Mouse (Mus musculus) stomach, embryonic 16.5 days (tissue): ENCODE measurements at regions not wholly inside any gene's neighbourhood (a gene's known extent, or its start where the extent isn't known, plus 50 kb on each side); places are given as distances from the start of the nearest gene placed in this dataset.

Experiments used
- ATAC-seq: fragments of 200-750 bp; cut with Nextera tagmentation; 2 replicates; pipeline ENCODE4 v1.8.0; 2017; ENCODE audit warnings: moderate number of reproducible peaks, moderate TSS enrichment; ENCODE audit not compliant: insufficient read depth, low FRiP score
- H3K27ac ChIP-seq: fragments of 300-500 bp; sonication (generic); 2 replicates; pipeline ENCODE4 v1.5.1; 2014; ENCODE audit warnings: low read length
- H3K27me3 ChIP-seq: fragments of 300-500 bp; sonication (generic); 2 replicates; pipeline ENCODE4 v1.6.1; 2014; ENCODE audit warnings: low read length, control low read depth, mixed read lengths; ENCODE audit not compliant: control insufficient read depth, insufficient read depth
- H3K36me3 ChIP-seq: fragments of 300-500 bp; sonication (generic); 2 replicates; pipeline ENCODE4 v1.6.1; 2014; ENCODE audit warnings: low read length; ENCODE audit not compliant: control insufficient read depth, insufficient read depth
- H3K4me1 ChIP-seq: fragments of 300-500 bp; sonication (generic); 2 replicates; pipeline ENCODE4 v1.6.1; 2014; ENCODE audit warnings: low read length, control low read depth, mixed read lengths; ENCODE audit not compliant: control insufficient read depth, insufficient read depth
- H3K4me2 ChIP-seq: fragments of 300-500 bp; sonication (generic); 2 replicates; pipeline ENCODE4 v1.6.1; 2014; ENCODE audit warnings: low read depth, low read length, mixed read lengths
- H3K4me3 ChIP-seq: fragments of 300-500 bp; sonication (generic); replicated peaks from 2 replicates; pipeline ENCODE4 v1.5.1; 2014; ENCODE audit warnings: mild to moderate bottlenecking, low read length
- H3K9ac ChIP-seq: fragments of 300-500 bp; sonication (generic); 2 replicates; pipeline ENCODE4 v1.6.1; 2014; ENCODE audit warnings: low read length
- H3K9me3 ChIP-seq: fragments of 300-500 bp; sonication (generic); replicated peaks from 2 replicates; pipeline ENCODE4 v1.6.1; 2016; ENCODE audit warnings: low read length, control low read depth; ENCODE audit not compliant: control insufficient read depth
- WGBS: fragments of 180-500 bp; shearing (Covaris S2); extraction: QIAGEN DNeasy Blood & Tissue Kit; methylation state at CpG from one replicate; pipeline ENCODE4 v1.1.7; 2014; 5-methylcytosine and 5-hydroxymethylcytosine counted together

DNA sequence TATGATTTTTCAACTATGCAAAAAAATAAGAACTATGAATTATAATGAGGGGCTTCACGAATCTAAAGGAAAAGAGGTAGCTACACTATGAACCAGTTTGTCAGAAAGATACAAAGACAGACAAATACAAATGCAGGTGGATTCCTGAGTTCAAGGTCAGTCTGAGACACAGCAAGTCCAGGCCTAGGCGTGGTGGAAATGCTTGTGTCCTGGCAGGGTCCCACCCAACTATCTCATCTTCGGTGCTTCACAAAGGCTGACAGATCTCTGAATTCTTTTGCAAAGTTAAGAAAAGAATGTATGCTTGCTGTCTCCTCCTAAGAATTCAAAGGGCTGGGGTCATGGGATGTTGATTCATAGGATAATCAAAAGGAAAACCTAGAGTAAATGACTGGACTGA is 132.9 kb upstream of the Abca1 start:
- no peak overlapping the region for H3K4me2 ChIP-seq
- H3K36me3 ChIP-seq = no peaks in the 10 kb centered on the region
- H3K4me1 ChIP-seq = no peaks in the 10 kb centered on the region
- no peak overlapping the region for H3K27ac ChIP-seq
- no peak overlapping the region for H3K4me3 ChIP-seq
- WGBS = 82% methylated on average over 3 of the region's 3 CpGs
- H3K9ac ChIP-seq = no peak overlapping the region
- H3K27me3 ChIP-seq = no peaks in the 10 kb centered on the region
- ATAC-seq = no peak
- no peaks in the 10 kb centered on the region for H3K9me3 ChIP-seq

DNA sequence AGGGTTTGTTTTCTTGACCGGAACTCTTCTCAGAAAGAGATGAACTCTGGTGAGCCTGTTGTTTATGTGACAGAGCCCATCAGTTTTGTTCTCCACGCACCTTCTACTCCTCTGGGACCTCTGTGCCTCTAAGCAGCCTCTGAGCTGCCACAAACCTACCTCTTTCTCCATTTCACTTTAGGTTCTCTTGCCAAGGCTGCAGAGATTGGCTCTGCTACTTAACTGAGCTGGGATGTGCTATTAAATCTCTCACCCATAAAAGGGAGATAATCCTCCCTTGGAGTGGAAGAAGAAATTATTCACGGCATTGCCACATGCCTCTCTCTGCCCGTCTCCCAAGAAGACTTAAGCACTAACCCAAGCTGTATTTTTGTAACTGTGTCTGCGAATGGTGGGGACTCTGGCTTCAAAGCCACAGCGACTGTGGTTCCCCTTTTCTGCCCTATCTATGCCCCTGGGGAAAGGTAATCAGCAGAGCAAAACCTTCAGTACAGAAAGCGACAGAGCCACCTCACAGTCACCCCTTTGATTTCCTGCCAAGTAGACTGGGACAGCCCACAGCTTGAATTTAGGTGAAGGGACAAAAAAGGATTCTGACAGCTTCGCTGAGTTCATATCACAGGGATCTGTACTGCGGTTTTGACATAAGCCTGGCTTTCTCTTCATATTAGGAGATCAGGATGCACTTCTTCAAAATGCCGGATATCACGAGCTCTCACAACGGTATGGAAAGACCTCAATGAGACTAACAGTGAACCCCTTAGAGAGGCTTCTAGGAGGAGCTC is 118.2 kb upstream of the Abca1 start:
- Histone ChIP-seq H3K36me3 (no peaks in the 10 kb centered on the region), H3K4me3 (no peak overlapping the region), H3K4me1 (no peaks in the 10 kb centered on the region), H3K9ac (no peak overlapping the region), H3K27me3 (no peaks in the 10 kb centered on the region), H3K9me3 (no peaks in the 10 kb centered on the region), H3K4me2 (no peak overlapping the region), H3K27ac (no peak overlapping the region)
- WGBS = 57% methylated on average over 12 of the region's 12 CpGs
- ATAC-seq = no peak

DNA sequence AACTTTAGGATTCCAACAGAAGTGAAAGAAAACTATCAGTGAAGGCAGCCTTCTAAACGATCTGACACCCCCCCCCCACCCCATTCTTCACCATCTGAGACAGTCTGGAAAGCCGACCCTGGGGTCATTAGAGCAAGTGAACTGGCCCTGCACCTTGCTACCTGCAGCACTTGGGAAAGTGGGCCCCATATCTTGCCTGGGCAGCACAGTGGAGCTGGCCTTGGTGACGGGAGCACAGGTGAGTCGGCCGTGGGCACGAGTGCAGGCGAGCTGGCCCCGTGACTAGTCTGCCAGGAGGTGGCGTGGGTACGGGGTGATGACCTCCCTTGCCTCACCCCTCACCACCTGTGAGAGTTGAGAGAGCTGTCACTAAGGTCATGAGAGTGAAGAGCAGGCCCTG is 110.7 kb upstream of the Abca1 start:
- H3K9ac ChIP-seq = no peak overlapping the region
- H3K4me3 ChIP-seq = no peak overlapping the region
- H3K4me2 ChIP-seq = no peak overlapping the region
- 0 out of 2 replicates have a peak, but pooled peaks cover 5% of the 10 kb centered on the region for H3K4me1 ChIP-seq
- H3K27ac ChIP-seq = no peak overlapping the region
- no peaks in the 10 kb centered on the region for H3K27me3 ChIP-seq
- WGBS = 77% methylated on average over 10 of the region's 10 CpGs
- ATAC-seq = 0 out of 2 replicates have a peak, but pooled peaks have one; percentile 40
- H3K9me3 ChIP-seq = no peaks in the 10 kb centered on the region
- H3K36me3 ChIP-seq = no peaks in the 10 kb centered on the region

DNA sequence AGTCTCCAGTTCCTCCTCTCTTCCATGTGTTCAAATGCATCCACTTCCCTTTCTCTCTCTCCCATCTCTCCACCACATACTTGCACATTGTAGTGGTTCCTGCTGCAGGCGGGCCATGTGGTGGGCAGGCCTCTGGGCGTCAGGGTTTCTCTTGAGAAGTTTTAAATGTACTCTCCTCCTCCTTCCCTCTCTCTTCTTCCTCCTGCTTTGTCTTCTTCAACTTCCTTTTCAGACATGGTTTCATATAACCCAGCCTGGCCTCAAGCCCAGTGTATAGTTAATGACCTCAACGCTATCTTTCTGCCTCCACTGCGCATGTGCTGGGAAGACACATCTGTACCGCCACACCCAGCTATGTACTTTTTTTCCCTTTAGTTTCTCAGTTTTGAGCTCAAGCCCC is 110.3 kb upstream of the Abca1 start:
- WGBS = 56% methylated on average over 5 of the region's 5 CpGs
- no peaks in the 10 kb centered on the region for H3K9me3 ChIP-seq
- ATAC-seq = 0 out of 2 replicates have a peak, but pooled peaks have one; percentile 31
- no peak overlapping the region for H3K27ac ChIP-seq
- no peaks in the 10 kb centered on the region for H3K27me3 ChIP-seq
- H3K36me3 ChIP-seq = no peaks in the 10 kb centered on the region
- H3K4me2 ChIP-seq = no peak overlapping the region
- 0 out of 2 replicates have a peak, but pooled peaks cover 5% of the 10 kb centered on the region for H3K4me1 ChIP-seq
- no peak overlapping the region for H3K4me3 ChIP-seq
- H3K9ac ChIP-seq = no peak overlapping the region

DNA sequence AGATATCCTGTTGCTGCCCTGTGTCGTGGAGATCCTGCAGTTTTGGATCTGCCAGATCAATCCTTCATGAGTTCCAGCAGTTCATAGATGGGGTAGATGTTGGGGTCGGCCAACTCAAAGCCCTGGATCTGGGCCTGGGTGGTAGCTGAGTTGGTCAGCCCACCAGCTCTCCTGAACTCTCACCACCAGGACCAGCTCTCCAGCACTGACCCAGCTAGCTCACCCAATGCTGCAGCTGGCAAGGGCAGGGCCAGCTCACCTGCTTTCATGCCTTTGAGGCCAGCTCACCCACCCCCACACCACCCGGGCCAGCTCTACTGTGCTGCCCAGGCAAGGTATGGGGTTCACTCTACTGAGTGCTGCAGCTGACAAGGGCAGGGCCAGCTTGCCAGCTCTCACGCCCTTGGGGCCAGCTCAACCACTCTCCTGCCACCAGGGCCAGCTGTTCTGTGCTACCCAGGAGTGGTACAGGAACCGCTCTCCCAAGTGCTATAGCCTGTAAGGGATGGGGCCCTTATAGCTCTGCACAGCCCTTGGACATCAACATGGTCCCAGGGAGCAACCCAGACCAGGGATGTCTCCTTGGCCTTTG is 109.7 kb upstream of the Abca1 start:
- 90% methylated on average over 5 of the region's 5 CpGs for WGBS
- H3K36me3 ChIP-seq = no peaks in the 10 kb centered on the region
- H3K4me1 ChIP-seq = 0 out of 2 replicates have a peak, but pooled peaks cover 5% of the 10 kb centered on the region
- H3K27ac ChIP-seq = no peak overlapping the region
- no peak overlapping the region for H3K4me2 ChIP-seq
- no peaks in the 10 kb centered on the region for H3K9me3 ChIP-seq
- H3K9ac ChIP-seq = no peak overlapping the region
- H3K4me3 ChIP-seq = no peak overlapping the region
- ATAC-seq = 0 out of 2 replicates have a peak, but pooled peaks have one; percentile 11
- no peaks in the 10 kb centered on the region for H3K27me3 ChIP-seq

DNA sequence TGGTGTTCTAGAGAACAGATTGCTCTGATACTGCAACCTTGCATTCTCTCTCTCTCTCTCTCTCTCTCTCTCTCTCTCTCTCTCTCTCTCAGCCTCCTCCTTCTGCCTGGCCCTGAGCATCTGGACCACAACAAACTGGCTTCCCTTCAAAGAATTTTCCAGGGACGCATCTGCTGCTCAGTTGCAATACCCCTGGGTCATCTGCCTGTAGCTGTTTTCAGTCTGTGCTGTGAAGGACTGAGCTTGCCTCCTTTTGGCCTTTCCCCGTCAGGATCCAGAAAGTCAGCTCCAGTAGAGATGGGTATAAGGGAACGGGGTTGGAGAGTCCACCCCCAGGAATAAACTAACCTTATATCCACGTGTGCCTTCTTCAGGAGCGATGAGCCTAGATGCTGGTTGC is 105.2 kb upstream of the Abca1 start:
- Histone ChIP-seq H3K9me3 (no peaks in the 10 kb centered on the region), H3K4me2 (no peak overlapping the region), H3K4me3 (no peak overlapping the region), H3K4me1 (peaks cover 10% of the 10 kb centered on the region; the same call in 1 of the 2 replicates), H3K27ac (no peak overlapping the region), H3K27me3 (no peaks in the 10 kb centered on the region), H3K36me3 (no peaks in the 10 kb centered on the region), H3K9ac (no peak overlapping the region)
- ATAC-seq = no peak
- WGBS = 79% methylated on average over 5 of the region's 5 CpGs

DNA sequence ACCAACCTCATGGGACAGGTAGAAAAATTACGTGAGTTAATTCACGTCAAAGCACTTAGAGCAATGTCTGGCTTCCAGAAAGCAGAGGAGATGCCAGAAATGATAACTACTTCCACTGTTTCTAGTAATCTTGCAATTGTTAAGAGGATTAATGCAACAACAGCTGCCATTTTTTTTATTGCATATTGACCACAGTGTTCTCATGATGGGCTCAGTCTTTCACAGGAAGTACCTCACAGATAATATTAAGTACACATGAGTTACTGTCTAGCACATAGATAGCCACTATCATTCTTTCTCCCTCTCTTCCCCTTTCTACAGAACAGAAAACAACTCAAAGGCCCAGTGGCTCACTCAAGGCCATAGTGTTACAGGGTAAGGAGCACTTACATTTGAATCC is 104.8 kb upstream of the Abca1 start:
- Histone ChIP-seq H3K27me3 (no peaks in the 10 kb centered on the region), H3K27ac (no peak overlapping the region), H3K4me2 (no peak overlapping the region), H3K4me1 (peaks cover 8% of the 10 kb centered on the region; the same call in 1 of the 2 replicates), H3K36me3 (no peaks in the 10 kb centered on the region), H3K4me3 (no peak overlapping the region), H3K9me3 (no peaks in the 10 kb centered on the region), H3K9ac (no peak overlapping the region)
- 60% methylated on average over 2 of the region's 2 CpGs for whole genome bisulfite sequencing
- no peak for ATAC-seq

DNA sequence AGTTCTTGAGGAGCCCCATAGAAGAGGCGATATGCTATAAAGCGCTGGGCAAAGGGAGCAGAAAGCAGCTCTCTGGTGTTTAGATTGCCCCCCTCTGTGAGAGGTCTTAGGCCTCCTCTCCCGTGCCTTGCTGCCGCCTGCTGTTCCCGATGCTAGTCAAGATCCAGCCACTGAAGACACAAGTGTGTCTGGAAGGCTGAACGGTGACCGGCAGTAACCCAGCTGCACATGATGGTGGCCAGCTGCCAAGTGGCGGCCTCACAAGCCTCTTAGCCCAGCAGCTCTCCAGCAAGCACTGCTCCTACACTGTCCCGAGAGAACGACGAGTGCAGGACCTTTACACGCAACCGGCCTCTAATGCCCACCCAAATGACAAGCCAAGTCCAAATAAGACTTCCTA is 104.1 kb upstream of the Abca1 start:
- 36% methylated on average over 13 of the region's 13 CpGs for WGBS
- H3K4me2 ChIP-seq = peak overlapping the region; percentile 4; the same call in 1 of the 2 replicates

DNA sequence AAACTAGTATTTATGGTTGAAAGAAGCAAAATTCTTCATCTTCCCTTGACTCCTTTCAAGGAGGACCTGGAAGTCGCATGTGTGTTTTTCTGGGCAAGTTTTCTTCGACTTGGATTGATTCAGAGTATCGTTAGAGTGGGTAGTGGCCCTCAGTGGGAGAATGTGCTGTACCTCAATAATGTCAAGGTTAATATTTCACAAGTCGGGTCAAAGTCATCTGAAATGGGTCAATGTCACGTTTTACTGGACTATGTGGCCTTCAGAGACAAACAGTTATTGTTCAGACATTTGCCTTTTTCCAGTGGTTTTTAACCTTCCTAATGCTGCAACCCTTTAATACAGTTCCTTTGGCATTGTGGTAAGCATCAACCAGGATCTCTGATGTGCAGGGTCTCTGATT is 102.8 kb upstream of the Abca1 start:
- no peak overlapping the region for H3K4me2 ChIP-seq
- H3K9me3 ChIP-seq = no peaks in the 10 kb centered on the region
- no peak overlapping the region for H3K27ac ChIP-seq
- H3K36me3 ChIP-seq = no peaks in the 10 kb centered on the region
- 76% methylated on average over 5 of the region's 5 CpGs for WGBS
- ATAC-seq = no peak
- no peak overlapping the region for H3K4me3 ChIP-seq
- H3K9ac ChIP-seq = no peak overlapping the region
- H3K4me1 ChIP-seq = peaks cover 8% of the 10 kb centered on the region; the same call in 1 of the 2 replicates
- H3K27me3 ChIP-seq = no peaks in the 10 kb centered on the region

More for the DNA sequence above, 104.1 kb upstream of the Abca1 start:
- H3K27ac ChIP-seq = no peak overlapping the region
- H3K36me3 ChIP-seq = no peaks in the 10 kb centered on the region
- H3K4me1 ChIP-seq = peaks cover 8% of the 10 kb centered on the region; the same call in 1 of the 2 replicates
- H3K9me3 ChIP-seq = no peaks in the 10 kb centered on the region
- no peak overlapping the region for H3K4me3 ChIP-seq
- 0 out of 2 replicates have a peak overlapping the region, but pooled peaks have one; percentile 8 for H3K9ac ChIP-seq
- no peaks in the 10 kb centered on the region for H3K27me3 ChIP-seq
- peak; percentile 87 for ATAC-seq
